Mouse (Mus musculus) kidney, postnatal 0 days (tissue): Measurements from ENCODE around the gene Pigq. TPM values are rescaled to one million over a fixed set of nuclear protein-coding genes. Genes with fewer than 3 reads are reported as not detected.

Source experiments
- ATAC-seq: fragments of 200-750 bp; cut with Nextera tagmentation; replicated peaks from 2 replicates; pipeline ENCODE4 v1.8.0; 2017; ENCODE audit warnings: low read depth, moderate number of reproducible peaks, moderate TSS enrichment, moderate library complexity; ENCODE audit not compliant: low FRiP score
- DNase-seq: peaks from one replicate; pipeline ENCODE4 v3.0.0-alpha.2; 2016; ENCODE audit warnings: low spot score
- H3K27ac ChIP-seq: fragments of 300-500 bp; sonication (generic); 2 replicates; pipeline ENCODE4 v1.5.1; 2014; ENCODE audit warnings: mild to moderate bottlenecking
- H3K27me3 ChIP-seq: fragments of 300-500 bp; sonication (generic); 2 replicates; pipeline ENCODE4 v1.6.1; 2014; ENCODE audit warnings: low read length, mixed read lengths; ENCODE audit not compliant: insufficient read depth
- H3K36me3 ChIP-seq: fragments of 300-500 bp; sonication (generic); 2 replicates; pipeline ENCODE4 v1.6.1; 2014; ENCODE audit warnings: low read length, mixed read lengths; ENCODE audit not compliant: insufficient read depth
- H3K4me1 ChIP-seq: fragments of 300-500 bp; sonication (generic); replicated peaks from 2 replicates; pipeline ENCODE4 v1.6.1; 2014; ENCODE audit warnings: antibody characterized with exemption, low read length, mixed read lengths; ENCODE audit not compliant: insufficient read depth
- H3K4me2 ChIP-seq: fragments of 300-500 bp; sonication (generic); 2 replicates; pipeline ENCODE4 v1.6.1; 2014; ENCODE audit warnings: mild to moderate bottlenecking, low read length, moderate library complexity, mixed read lengths
- H3K4me3 ChIP-seq: fragments of 300-500 bp; sonication (generic); replicated peaks from 2 replicates; pipeline ENCODE4 v1.5.1; 2014; ENCODE audit warnings: low read depth, low read length
- H3K9ac ChIP-seq: fragments of 300-500 bp; sonication (generic); 2 replicates; pipeline ENCODE4 v1.6.1; 2014; ENCODE audit warnings: low read depth, low read length
- H3K9me3 ChIP-seq: fragments of 300-500 bp; sonication (generic); replicated peaks from 2 replicates; pipeline ENCODE4 v1.6.1; 2016; ENCODE audit warnings: low read length, inconsistent platforms, mixed read lengths
- CTCF ChIP-seq: IDR thresholded peaks from 2 replicates; pipeline ENCODE4 v1.5.1; 2016; ENCODE audit warnings: antibody characterized with exemption, low read depth, mild to moderate bottlenecking, moderate library complexity
- WGBS: fragments of 180-500 bp; shearing (Covaris S2); extraction: QIAGEN DNeasy Blood & Tissue Kit; methylation state at CpG from one replicate; pipeline ENCODE4 v1.1.7; 2014; 5-methylcytosine and 5-hydroxymethylcytosine counted together
- polyA plus RNA-seq: library from polyadenylated mRNA; unstranded; fragments of >200 nt; fragmentation: Nextera tagmentation; extraction: Ambion mirVana; gene quantifications from 2 replicates; pipeline ENCODE4 v1.2.1, GENCODE M21; 2015

Pigq gene
- polyA plus RNA-seq, 1 experiment from 2014 or later, result 70.2 TPM

GRCm38 (mm10) chr17:25949981-25950380 is 5.2 kb upstream of the Pigq start:
- H3K27ac ChIP-seq, result no peak overlapping the region
- no peak for ATAC-seq

GRCm38 (mm10) chr17:25948051-25948450 is 3.3 kb upstream of the Pigq start:
- H3K36me3 ChIP-seq, result no peaks in the 10 kb centered on the region
- peaks cover 13% of the 10 kb centered on the region for H3K27me3 ChIP-seq
- TF ChIP-seq CTCF, result no peak
- H3K4me1 ChIP-seq, result peaks cover 2% of the 10 kb centered on the region; the same call in 1 of the 2 replicates
- ATAC-seq (no peak), DNase-seq (no peak)
- no peak overlapping the region for H3K4me2 ChIP-seq
- H3K27ac ChIP-seq, result no peak overlapping the region
- WGBS, result 68% methylated on average over 8 of the region's 8 CpGs
- H3K9ac ChIP-seq, result no peak overlapping the region
- no peaks in the 10 kb centered on the region for H3K9me3 ChIP-seq
- no peak overlapping the region for H3K4me3 ChIP-seq

More at GRCm38 (mm10) chr17:25949981-25950380, 5.2 kb upstream of the Pigq start:
- peaks cover 13% of the 10 kb centered on the region for H3K27me3 ChIP-seq
- peaks cover 2% of the 10 kb centered on the region; the same call in 1 of the 2 replicates for H3K4me1 ChIP-seq
- no peak overlapping the region for H3K9ac ChIP-seq
- DNase-seq, result no peak
- 60% methylated on average over 5 of the region's 5 CpGs for WGBS
- no peaks in the 10 kb centered on the region for H3K9me3 ChIP-seq
- H3K4me3 ChIP-seq, result no peak overlapping the region
- peak overlapping the region; percentile 1; the same call in 1 of the 2 replicates for H3K4me2 ChIP-seq
- TF ChIP-seq CTCF, result no peak
- no peaks in the 10 kb centered on the region for H3K36me3 ChIP-seq

- no peak for DNase-seq
- TF ChIP-seq CTCF, result no peak
- Histone ChIP-seq H3K4me3 (no peak overlapping the region), H3K4me2 (no peak overlapping the region), H3K9ac (0 out of 2 replicates have a peak overlapping the region, but pooled peaks have one; percentile 18), H3K27me3 (peaks cover 12% of the 10 kb centered on the region), H3K4me1 (peaks cover 2% of the 10 kb centered on the region; the same call in 1 of the 2 replicates), H3K9me3 (no peaks in the 10 kb centered on the region), H3K36me3 (no peaks in the 10 kb centered on the region), H3K27ac (no peak overlapping the region)
- 69% methylated on average over 4 of the region's 4 CpGs for WGBS
- no peak for ATAC-seq
Observed at GRCm38 (mm10) chr17:25947576-25947975, 2.8 kb upstream of the Pigq start.

- Histone ChIP-seq H3K4me1 (peaks cover 2% of the 10 kb centered on the region; the same call in 1 of the 2 replicates), H3K9ac (0 out of 2 replicates have a peak overlapping the region, but pooled peaks have one; percentile 18), H3K4me3 (no peak overlapping the region), H3K9me3 (no peaks in the 10 kb centered on the region), H3K36me3 (no peaks in the 10 kb centered on the region), H3K27ac (peak overlapping the region; percentile 71; the same call in 1 of the 2 replicates), H3K27me3 (peaks cover 5% of the 10 kb centered on the region; the same call in 1 of the 2 replicates), H3K4me2 (no peak overlapping the region)
- no peak for TF ChIP-seq CTCF
- no peak for DNase-seq
- WGBS, result 84% methylated on average over 8 of the region's 8 CpGs
- no peak for ATAC-seq
Observed at GRCm38 (mm10) chr17:25946891-25947290, 2.2 kb upstream of the Pigq start.

GRCm38 (mm10) chr17:25946349-25946748 is 1.6 kb upstream of the Pigq start:
- no peaks in the 10 kb centered on the region for H3K9me3 ChIP-seq
- DNase-seq, result no peak
- no peak for TF ChIP-seq CTCF
- H3K27ac ChIP-seq, result peak overlapping the region; percentile 71; the same call in 1 of the 2 replicates
- 77% methylated on average over 7 of the region's 7 CpGs for WGBS
- no peaks in the 10 kb centered on the region for H3K36me3 ChIP-seq
- no peak overlapping the region for H3K4me3 ChIP-seq
- no peak overlapping the region for H3K4me2 ChIP-seq
- H3K4me1 ChIP-seq, result peaks cover 2% of the 10 kb centered on the region; the same call in 1 of the 2 replicates
- ATAC-seq, result no peak
- H3K9ac ChIP-seq, result no peak overlapping the region
- peaks cover 4% of the 10 kb centered on the region; the same call in 1 of the 2 replicates for H3K27me3 ChIP-seq

- Histone ChIP-seq H3K4me2 (no peak overlapping the region), H3K36me3 (no peaks in the 10 kb centered on the region), H3K27me3 (no peaks in the 10 kb centered on the region), H3K4me1 (peaks cover 5% of the 10 kb centered on the region), H3K9me3 (no peaks in the 10 kb centered on the region), H3K27ac (peak overlapping the region; percentile 71), H3K4me3 (no peak overlapping the region), H3K9ac (no peak overlapping the region)
- TF ChIP-seq CTCF, result no peak
- peak; percentile 70 for ATAC-seq
- peak; percentile 15 for DNase-seq
- whole genome bisulfite sequencing, result 31% methylated on average over 9 of the region's 9 CpGs
Observed at GRCm38 (mm10) chr17:25945517-25946155, 900 bp upstream of the Pigq start.
